Mouse (Mus musculus) G1E (cell line): ENCODE measurements around the gene Cacnb4.

Source experiments
- CTCF ChIP-seq: IDR thresholded peaks from 2 replicates; pipeline ENCODE4 v1.5.1; 2012; ENCODE audit warnings: low read depth, low read length, inconsistent platforms, mixed read lengths
- GATA1 ChIP-seq: IDR thresholded peaks from 2 replicates; pipeline ENCODE4 v1.6.1; 2012; ENCODE audit warnings: borderline replicate concordance, low read length, inconsistent platforms, mixed read lengths

DNA sequence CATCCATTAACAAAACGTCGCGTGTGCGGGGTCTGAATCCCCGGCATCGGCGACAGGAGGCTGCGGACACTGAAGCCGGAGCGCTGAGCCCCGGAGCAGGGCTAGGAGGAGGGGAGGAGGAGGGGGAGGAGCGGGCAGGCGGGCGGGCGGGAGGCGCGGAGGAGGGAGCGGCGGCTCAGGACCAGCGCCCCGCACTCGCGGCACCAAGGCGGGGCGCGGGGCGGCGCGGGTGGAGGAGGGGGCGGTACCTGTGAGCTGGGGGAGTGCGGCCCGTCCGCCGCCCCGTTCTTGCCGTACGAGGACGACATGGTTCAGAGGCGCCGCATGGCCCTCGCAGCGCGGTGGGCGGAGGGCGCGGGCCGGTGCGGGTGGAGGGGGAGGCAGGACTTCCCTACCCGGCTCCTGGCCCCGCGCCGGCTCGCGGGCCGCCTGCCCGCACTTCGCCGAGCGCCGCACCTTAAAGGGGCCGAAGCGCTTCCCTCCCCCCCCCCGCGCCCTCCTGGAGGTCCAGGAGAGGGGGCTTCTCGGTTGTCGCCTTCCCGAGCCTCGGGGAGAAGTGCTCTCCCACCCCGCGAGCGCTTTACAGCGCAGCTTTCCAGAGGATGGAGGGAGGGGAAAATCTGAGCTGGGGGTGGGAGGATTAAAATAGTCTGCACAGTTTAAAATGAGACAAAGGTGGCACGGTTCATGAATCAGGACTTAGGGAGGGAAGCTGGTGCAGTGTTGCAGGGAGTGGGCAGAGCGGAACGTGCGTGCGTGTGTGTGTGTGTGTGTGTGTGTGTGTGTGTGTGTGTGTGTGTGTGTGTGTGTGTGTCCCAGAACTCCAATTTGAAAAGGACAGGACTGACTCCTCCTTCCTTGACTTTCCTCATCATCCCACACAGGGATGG is at the start of gene Cacnb4:
- TF ChIP-seq CTCF (no peak), GATA1 (no peak)
